Mouse (Mus musculus): ENCODE measurements at regions not wholly inside any gene's neighbourhood (a gene's known extent, or its start where the extent isn't known, plus 50 kb on each side); places are given as distances from the start of the nearest gene placed in this dataset.

- Histone ChIP-seq H3K4me3 (ENCODE audit: control insufficient read depth in 1 of 2, insufficient read depth in 1 of 2, low read depth in 2 of 2, low read length in 2 of 2) (no peak overlapping the region), H3K4me1 (ENCODE audit: control insufficient read depth in 1 of 2, insufficient read depth in 2 of 2, low read length in 2 of 2) (no peaks in the 10 kb centered on the region), H3K36me3 (ENCODE audit: control insufficient read depth in 1 of 2, insufficient read depth in 2 of 2, low read length in 2 of 2) (no peaks in the 10 kb centered on the region), H3K9me3 (replicated peaks; ENCODE audit: insufficient read depth, low read length) (no peaks in the 10 kb centered on the region), H3K27me3 (ENCODE audit: control insufficient read depth in 1 of 2, insufficient read depth in 2 of 2, low read length in 2 of 2) (no peaks in the 10 kb centered on the region; a peak in 1 of 4 replicates), H3K27ac (ENCODE audit: control insufficient read depth, low read depth, low read length) (no peak overlapping the region), H3K79me2 (ENCODE audit: control insufficient read depth, insufficient read depth, low read length, poor library complexity) (no peaks in the 10 kb centered on the region), H3K9ac (ENCODE audit: control insufficient read depth, low read depth, low read length, poor library complexity, severe bottlenecking) (no peak overlapping the region)
- TF ChIP-seq ELF1 (IDR thresholded peaks at IDR 0.05; ENCODE audit: low read depth, low read length) (no peak), JUND (IDR thresholded peaks at IDR 0.05; ENCODE audit: low read depth, low read length) (no peak), CHD2 (IDR thresholded peaks at IDR 0.05; ENCODE audit: low read length) (no peak), MXI1 (IDR thresholded peaks at IDR 0.05; ENCODE audit: low read depth, low read length) (no peak), ZMIZ1 (IDR thresholded peaks at IDR 0.05; ENCODE audit: low read depth, low read length) (no peak), EP300 (IDR thresholded peaks at IDR 0.05; ENCODE audit: low read depth in 1 of 2, low read length in 2 of 2) (no peak), KAT2A (conservative IDR thresholded peaks at IDR 0.05; ENCODE audit: low read depth, low read length) (no peak), GATA1 (IDR thresholded peaks at IDR 0.05; ENCODE audit: low read depth, low read length) (no peak), MYC (IDR thresholded peaks at IDR 0.05; ENCODE audit: low read depth, low read length) (no peak), ZC3H11A (IDR thresholded peaks at IDR 0.05; ENCODE audit: low read depth, low read length) (no peak), RAD21 (IDR thresholded peaks at IDR 0.05; ENCODE audit: low read depth, low read length) (no peak), TBP (IDR thresholded peaks at IDR 0.05; ENCODE audit: low read depth, low read length) (no peak), POLR2A (IDR thresholded peaks at IDR 0.05; ENCODE audit: control insufficient read depth in 1 of 2, insufficient read depth in 1 of 2, low read depth in 1 of 2, low read length in 2 of 2, poor library complexity in 1 of 2) (no peak), ZNF384 (IDR thresholded peaks at IDR 0.05; ENCODE audit: low read depth, low read length) (no peak), ETS1 (IDR thresholded peaks at IDR 0.05; ENCODE audit: low read depth, low read length) (no peak), MAFK (IDR thresholded peaks at IDR 0.05; ENCODE audit: borderline replicate concordance, low read depth, low read length) (no peak), NRF1 (IDR thresholded peaks at IDR 0.05; ENCODE audit: insufficient read depth, low read depth, low read length, poor library complexity, severe bottlenecking) (no peak), USF1 (IDR thresholded peaks at IDR 0.05; ENCODE audit: low read depth, low read length) (no peak)
- DNase-seq (ENCODE audit: low read depth, low spot score), result no peak
Observed at GRCm38 (mm10) chr8:46387037-46387436, 83.8 kb upstream of the Acsl1 start.

GRCm38 (mm10) chr8:46388421-46388820 is 82.4 kb upstream of the Acsl1 start:
- DNase-seq (ENCODE audit: low read depth, low spot score), result no peak
- Histone ChIP-seq H3K36me3 (ENCODE audit: control insufficient read depth in 1 of 2, insufficient read depth in 2 of 2, low read length in 2 of 2) (no peaks in the 10 kb centered on the region), H3K27me3 (ENCODE audit: control insufficient read depth in 1 of 2, insufficient read depth in 2 of 2, low read length in 2 of 2) (no peaks in the 10 kb centered on the region; a peak in 1 of 4 replicates), H3K4me3 (ENCODE audit: control insufficient read depth in 1 of 2, insufficient read depth in 1 of 2, low read depth in 2 of 2, low read length in 2 of 2) (no peak overlapping the region), H3K27ac (ENCODE audit: control insufficient read depth, low read depth, low read length) (no peak overlapping the region), H3K9ac (ENCODE audit: control insufficient read depth, low read depth, low read length, poor library complexity, severe bottlenecking) (no peak overlapping the region), H3K9me3 (replicated peaks; ENCODE audit: insufficient read depth, low read length) (no peaks in the 10 kb centered on the region), H3K79me2 (ENCODE audit: control insufficient read depth, insufficient read depth, low read length, poor library complexity) (no peaks in the 10 kb centered on the region), H3K4me1 (ENCODE audit: control insufficient read depth in 1 of 2, insufficient read depth in 2 of 2, low read length in 2 of 2) (no peaks in the 10 kb centered on the region)
- TF ChIP-seq TBP (IDR thresholded peaks at IDR 0.05; ENCODE audit: low read depth, low read length) (no peak), TAL1 (IDR thresholded peaks at IDR 0.05; ENCODE audit: low read length) (no peak), ZC3H11A (IDR thresholded peaks at IDR 0.05; ENCODE audit: low read depth, low read length) (no peak), NRF1 (IDR thresholded peaks at IDR 0.05; ENCODE audit: insufficient read depth, low read depth, low read length, poor library complexity, severe bottlenecking) (no peak), POLR2A (IDR thresholded peaks at IDR 0.05; ENCODE audit: control insufficient read depth in 1 of 2, insufficient read depth in 1 of 2, low read depth in 1 of 2, low read length in 2 of 2, poor library complexity in 1 of 2) (no peak), POLR2AphosphoS2 (IDR thresholded peaks at IDR 0.05; ENCODE audit: low read length) (no peak), NELFE (IDR thresholded peaks at IDR 0.05; ENCODE audit: low read depth, low read length) (no peak), MEF2A (IDR thresholded peaks at IDR 0.05; ENCODE audit: extremely low read depth, insufficient replicate concordance, low read depth, low read length, poor library complexity, severe bottlenecking) (no peak), RCOR1 (IDR thresholded peaks at IDR 0.05; ENCODE audit: low read depth, low read length) (no peak), CHD2 (IDR thresholded peaks at IDR 0.05; ENCODE audit: low read length) (no peak), MAX (IDR thresholded peaks at IDR 0.05; ENCODE audit: low read length) (no peak), ELF1 (IDR thresholded peaks at IDR 0.05; ENCODE audit: low read depth, low read length) (no peak), JUND (IDR thresholded peaks at IDR 0.05; ENCODE audit: low read depth, low read length) (no peak), MAZ (IDR thresholded peaks at IDR 0.05; ENCODE audit: low read depth, low read length) (no peak), EP300 (IDR thresholded peaks at IDR 0.05; ENCODE audit: low read depth in 1 of 2, low read length in 2 of 2) (no peak), USF1 (IDR thresholded peaks at IDR 0.05; ENCODE audit: low read depth, low read length) (no peak), CHD1 (IDR thresholded peaks at IDR 0.05; ENCODE audit: low read depth, low read length) (no peak), SMC3 (IDR thresholded peaks at IDR 0.05; ENCODE audit: low read depth, low read length) (no peak)

Data from MEL (cell line).